Mouse (Mus musculus): ENCODE measurements around the gene Cep250. TPM values are rescaled to one million over a fixed set of nuclear protein-coding genes. Genes with fewer than 3 reads are reported as not detected.
"Not testable (repeated sequence)": the region's sequence is repeated elsewhere in the genome, so short reads cannot be mapped to it uniquely, and the experiment has no call there.

Cep250 gene
- polyA plus RNA-seq (2012; fragmentation: generic; extraction: Trizol) = 13.0 TPM

- H3ac ChIP-seq (ENCODE audit: control insufficient read depth, insufficient read length) = peak within 1 kb of the TSS; percentile 18
- H3K27me3 ChIP-seq (ENCODE audit: control insufficient read depth, insufficient read depth, insufficient read length) = no peaks in the 10 kb centered on the region
- H3K4me2 ChIP-seq (ENCODE audit: low read depth) = peak within 1 kb of the TSS; percentile 88
- peaks cover 28% of the 10 kb centered on the region for H3K79me2 ChIP-seq (ENCODE audit: control insufficient read depth, insufficient read depth)
- H3K4me3 ChIP-seq = peak within 1 kb of the TSS; percentile 61
- H3K36me3 ChIP-seq (ENCODE audit: control insufficient read depth, insufficient read depth) = no peaks in the 10 kb centered on the region
- peak; percentile 75 for TF ChIP-seq POLR2A (IDR thresholded peaks at IDR 0.05; ENCODE audit: insufficient read length, low read depth)
- peak; percentile 52 for TF ChIP-seq POLR2AphosphoS2 (IDR thresholded peaks at IDR 0.05; ENCODE audit: insufficient read length, low read depth)
- TF ChIP-seq MAX (IDR thresholded peaks at IDR 0.05; ENCODE audit: low read depth) = no peak
- TF ChIP-seq CEBPB (IDR thresholded peaks at IDR 0.05; ENCODE audit: insufficient read depth, poor library complexity, severe bottlenecking) = no peak
Observed at GRCm38 (mm10) chr2:155956134-155957059, at the start of gene Cep250. Cep250 (plus strand) TSS chr2:155956458.

GRCm38 (mm10) chr2:155914684-155915083, 41.6 kb upstream of the Cep250 start:
- H3K79me2 ChIP-seq (ENCODE audit: control insufficient read depth, insufficient read depth) = peaks cover 17% of the 10 kb centered on the region
- H3K36me3 ChIP-seq (ENCODE audit: control insufficient read depth, insufficient read depth) = peaks cover 23% of the 10 kb centered on the region
- no peak for TF ChIP-seq POLR2A (IDR thresholded peaks at IDR 0.05; ENCODE audit: insufficient read length, low read depth)
- TF ChIP-seq MYOG (IDR thresholded peaks at IDR 0.05; ENCODE audit: control insufficient read depth in 1 of 3, insufficient read depth in 1 of 3, insufficient read length in 2 of 3, low read depth in 2 of 3) = no peak
- no peak for TF ChIP-seq E2F4 (IDR thresholded peaks at IDR 0.05; ENCODE audit: insufficient read depth)
- no peak overlapping the region for H3K4me2 ChIP-seq (ENCODE audit: low read depth)
- H3ac ChIP-seq (ENCODE audit: control insufficient read depth, insufficient read length) = no peak overlapping the region
- no peaks in the 10 kb centered on the region for H3K27me3 ChIP-seq (ENCODE audit: control insufficient read depth, insufficient read depth, insufficient read length)
- H3K4me3 ChIP-seq = no peak overlapping the region

GRCm38 (mm10) chr2:155923143-155923542, 33.1 kb upstream of the Cep250 start:
- Histone ChIP-seq H3ac (ENCODE audit: control insufficient read depth, insufficient read length) (no peak overlapping the region), H3K79me2 (ENCODE audit: control insufficient read depth, insufficient read depth) (peaks cover 55% of the 10 kb centered on the region), H3K27me3 (ENCODE audit: control insufficient read depth, insufficient read depth, insufficient read length) (no peaks in the 10 kb centered on the region), H3K4me3 (no peak overlapping the region), H3K36me3 (ENCODE audit: control insufficient read depth, insufficient read depth) (peaks cover 3% of the 10 kb centered on the region), H3K4me2 (ENCODE audit: low read depth) (no peak overlapping the region)
- TF ChIP-seq MAX (IDR thresholded peaks at IDR 0.05; ENCODE audit: low read depth) = no peak
- no peak for TF ChIP-seq POLR2AphosphoS2 (IDR thresholded peaks at IDR 0.05; ENCODE audit: insufficient read length, low read depth)
- no peak for TF ChIP-seq SRF (IDR thresholded peaks at IDR 0.05; ENCODE audit: control insufficient read depth, insufficient read length, low read depth)
- no peak for TF ChIP-seq CEBPB (IDR thresholded peaks at IDR 0.05; ENCODE audit: insufficient read depth, poor library complexity, severe bottlenecking)
- TF ChIP-seq TCF12 (IDR thresholded peaks at IDR 0.05; ENCODE audit: insufficient read depth, poor library complexity, severe bottlenecking) = no peak
- TF ChIP-seq REST (IDR thresholded peaks at IDR 0.05; ENCODE audit: insufficient read depth, insufficient read length) = no peak
- TF ChIP-seq MYOG (IDR thresholded peaks at IDR 0.05; ENCODE audit: control insufficient read depth in 1 of 3, insufficient read depth in 1 of 3, insufficient read length in 2 of 3, low read depth in 2 of 3) = no peak
- TF ChIP-seq USF1 (IDR thresholded peaks at IDR 0.05; ENCODE audit: low read depth) = no peak
- no peak for TF ChIP-seq MYOD1 (IDR thresholded peaks at IDR 0.05; ENCODE audit: control insufficient read depth in 1 of 3, insufficient read length in 2 of 3, low read depth in 2 of 3)
- no peak for TF ChIP-seq TCF3 (IDR thresholded peaks at IDR 0.05; ENCODE audit: insufficient read length, low read depth)
- no peak for TF ChIP-seq E2F4 (IDR thresholded peaks at IDR 0.05; ENCODE audit: insufficient read depth)
- no peak for TF ChIP-seq POLR2A (IDR thresholded peaks at IDR 0.05; ENCODE audit: insufficient read length, low read depth)

GRCm38 (mm10) chr2:155925213-155925612, 31.0 kb upstream of the Cep250 start:
- H3K27me3 ChIP-seq (ENCODE audit: control insufficient read depth, insufficient read depth, insufficient read length); H3K4me2 ChIP-seq (ENCODE audit: low read depth); H3K36me3 ChIP-seq (ENCODE audit: control insufficient read depth, insufficient read depth); H3K4me3 ChIP-seq; H3ac ChIP-seq (ENCODE audit: control insufficient read depth, insufficient read length): not testable (repeated sequence)
- H3K79me2 ChIP-seq (ENCODE audit: control insufficient read depth, insufficient read depth) = peaks cover 69% of the 10 kb centered on the region

GRCm38 (mm10) chr2:155928711-155929345, 27.4 kb upstream of the Cep250 start:
- TF ChIP-seq MAX (IDR thresholded peaks at IDR 0.05; ENCODE audit: low read depth) (no peak), REST (IDR thresholded peaks at IDR 0.05; ENCODE audit: insufficient read depth, insufficient read length) (no peak), POLR2A (IDR thresholded peaks at IDR 0.05; ENCODE audit: insufficient read length, low read depth) (no peak), POLR2AphosphoS2 (IDR thresholded peaks at IDR 0.05; ENCODE audit: insufficient read length, low read depth) (no peak), TCF12 (IDR thresholded peaks at IDR 0.05; ENCODE audit: insufficient read depth, poor library complexity, severe bottlenecking) (no peak), E2F4 (IDR thresholded peaks at IDR 0.05; ENCODE audit: insufficient read depth) (no peak), SRF (IDR thresholded peaks at IDR 0.05; ENCODE audit: control insufficient read depth, insufficient read length, low read depth) (no peak), CEBPB (IDR thresholded peaks at IDR 0.05; ENCODE audit: insufficient read depth, poor library complexity, severe bottlenecking) (no peak), MYOG (IDR thresholded peaks at IDR 0.05; ENCODE audit: control insufficient read depth in 1 of 3, insufficient read depth in 1 of 3, insufficient read length in 2 of 3, low read depth in 2 of 3) (no peak), MYOD1 (IDR thresholded peaks at IDR 0.05; ENCODE audit: control insufficient read depth in 1 of 3, insufficient read length in 2 of 3, low read depth in 2 of 3) (no peak), USF1 (IDR thresholded peaks at IDR 0.05; ENCODE audit: low read depth) (no peak), TCF3 (IDR thresholded peaks at IDR 0.05; ENCODE audit: insufficient read length, low read depth) (no peak)
- H3K27me3 ChIP-seq (ENCODE audit: control insufficient read depth, insufficient read depth, insufficient read length) = no peaks in the 10 kb centered on the region
- H3K36me3 ChIP-seq (ENCODE audit: control insufficient read depth, insufficient read depth) = no peaks in the 10 kb centered on the region
- H3K4me3 ChIP-seq = peak overlapping the region; percentile 75
- H3K79me2 ChIP-seq (ENCODE audit: control insufficient read depth, insufficient read depth) = peaks cover 56% of the 10 kb centered on the region
- H3K4me2 ChIP-seq (ENCODE audit: low read depth) = peak overlapping the region; percentile 90
- H3ac ChIP-seq (ENCODE audit: control insufficient read depth, insufficient read length) = peak overlapping the region; percentile 48
